Mouse (Mus musculus) lung, adult 2 months (tissue): ENCODE data around the gene Mrps31. TPM values are rescaled to one million over a fixed set of nuclear protein-coding genes. Genes with fewer than 3 reads are reported as not detected.
A peak's percentile ranks its signal among the peaks of the same experiment; 100 is the strongest.

Experiments
- DNase-seq: peaks from one replicate; pipeline ENCODE4 v3.0.0; 2022
- H3K4me1 ChIP-seq: fragments of 200-500 bp; 2 replicates; pipeline ENCODE4 v1.6.1; 2011; ENCODE audit warnings: low read length; ENCODE audit not compliant: control insufficient read depth, insufficient read depth
- H3K4me3 ChIP-seq: fragments of 200-500 bp; replicated peaks from 2 replicates; pipeline ENCODE3; 2011; ENCODE audit warnings: low read depth, mild to moderate bottlenecking, control low read depth, low read length; ENCODE audit errors: extremely low read depth
- CTCF ChIP-seq: fragments of 200-500 bp; IDR thresholded peaks from 2 replicates; pipeline ENCODE4 v1.5.1; 2011; ENCODE audit warnings: mild to moderate bottlenecking, low read length, control low read depth; ENCODE audit not compliant: insufficient read depth
- POLR2A ChIP-seq: fragments of 200-500 bp; IDR thresholded peaks from 2 replicates; pipeline ENCODE4 v1.6.1; 2011; ENCODE audit warnings: low read depth, mild to moderate bottlenecking, control low read depth, low read length, borderline replicate concordance; ENCODE audit errors: extremely low read depth
- WGBS: fragments of 180-500 bp; shearing (Covaris S2); methylation state at CpG from one replicate; pipeline ENCODE4 v1.1.7; 2018; 5-methylcytosine and 5-hydroxymethylcytosine counted together
- polyA plus RNA-seq: library from polyadenylated mRNA; depleted of rRNA; stranded (reverse); fragments of >200 nt; gene quantifications from 2 replicates; pipeline ENCODE4 v1.2.3, GENCODE M21; 2012; rRNA removed

Mrps31 gene
- 2.6 and 3.7 TPM in 2 replicates for polyA plus RNA-seq

DNA sequence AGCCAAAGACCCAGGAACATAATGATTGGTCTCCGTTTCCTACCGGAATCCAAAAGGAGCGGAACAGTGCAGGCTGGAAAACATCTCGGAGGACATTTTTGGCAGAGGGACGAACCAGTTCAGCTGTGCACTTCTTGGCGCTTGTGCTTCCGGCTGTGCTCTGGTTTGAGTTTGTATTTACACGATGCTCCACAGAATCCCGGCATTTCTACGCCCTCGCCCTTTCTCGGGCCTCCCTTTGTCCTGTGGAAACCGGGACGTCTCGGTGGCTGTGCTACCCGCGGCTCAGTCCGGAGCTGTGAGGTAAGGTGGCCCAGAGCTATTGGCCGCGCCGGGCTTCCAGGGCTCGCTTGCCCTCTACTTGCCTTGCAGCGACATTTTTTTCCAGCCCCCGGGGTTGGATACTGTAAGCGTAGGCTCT, at the start of gene Mrps31:
Gene Mrps31 (plus strand): TSS at position 80 of the 421 bp plus-strand sequence.
- Histone ChIP-seq H3K4me3 (peak within 1 kb of the TSS; percentile 97), H3K4me1 (0 out of 2 replicates have a peak, but pooled peaks cover 2% of the 10 kb centered on the region)
- TF ChIP-seq POLR2A: peak; percentile 84; the same call in 1 of the 2 replicates
- 0 out of 2 replicates have a peak, but pooled peaks have one; percentile 1 for TF ChIP-seq CTCF
- WGBS: under 1% methylated on average over 25 of the region's 25 CpGs
- peak; percentile 76 for DNase-seq

- no peak for TF ChIP-seq CTCF
- no peak for TF ChIP-seq POLR2A
- no peaks in the 10 kb centered on the region for H3K4me1 ChIP-seq
- DNase-seq: no peak
- no peak overlapping the region for H3K4me3 ChIP-seq
- WGBS: 90% methylated on average over 5 of the region's 5 CpGs
Observed at GRCm38 (mm10) chr8:22376311-22376710, 34.9 kb upstream of the Mrps31 start.

GRCm38 (mm10) chr8:22376903-22377302, 34.3 kb upstream of the Mrps31 start:
- WGBS: 39% methylated on average over 5 of the region's 5 CpGs
- peak; percentile 41 for DNase-seq
- H3K4me1 ChIP-seq: no peaks in the 10 kb centered on the region
- no peak overlapping the region for H3K4me3 ChIP-seq
- TF ChIP-seq POLR2A: no peak
- TF ChIP-seq CTCF: peak; percentile 71

- H3K4me3 ChIP-seq: no peak overlapping the region
- WGBS: 91% methylated on average over 11 of the region's 11 CpGs
- no peaks in the 10 kb centered on the region for H3K4me1 ChIP-seq
- TF ChIP-seq POLR2A: no peak
- no peak for TF ChIP-seq CTCF
- DNase-seq: no peak
Observed at GRCm38 (mm10) chr8:22380934-22381333, 30.2 kb upstream of the Mrps31 start.

- no peaks in the 10 kb centered on the region for H3K4me1 ChIP-seq
- TF ChIP-seq CTCF (no peak), POLR2A (no peak)
- DNase-seq: no peak
- 84% methylated on average over 19 of the region's 19 CpGs for WGBS
- H3K4me3 ChIP-seq: no peak overlapping the region
Observed at GRCm38 (mm10) chr8:22382824-22383595, 28.2 kb upstream of the Mrps31 start.

DNA sequence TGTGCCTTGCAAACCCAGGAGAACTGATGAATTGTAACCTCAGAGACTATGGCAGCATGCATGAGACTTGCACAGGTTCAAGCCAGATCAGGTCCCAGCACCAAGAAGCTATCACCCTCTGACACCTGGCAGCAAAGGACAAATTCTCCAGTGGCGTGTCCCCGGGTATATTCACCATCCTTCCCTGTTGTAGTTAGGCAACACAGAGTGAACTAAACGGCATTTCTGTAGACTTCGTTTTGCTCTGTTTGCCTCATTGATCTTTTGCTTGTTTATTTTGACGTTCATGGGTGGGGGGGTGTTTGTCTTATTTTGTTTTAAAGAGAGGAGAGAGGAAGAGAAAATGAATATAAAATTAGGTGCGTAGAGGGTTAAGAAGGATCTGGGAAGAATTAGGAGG, 26.0 kb upstream of the Mrps31 start:
- TF ChIP-seq CTCF (no peak), POLR2A (no peak)
- Histone ChIP-seq H3K4me3 (no peak overlapping the region), H3K4me1 (no peaks in the 10 kb centered on the region)
- 87% methylated on average over 6 of the region's 6 CpGs for WGBS
- DNase-seq: no peak

GRCm38 (mm10) chr8:22389874-22390273, 21.3 kb upstream of the Mrps31 start:
- DNase-seq: no peak
- Histone ChIP-seq H3K4me3 (no peak overlapping the region), H3K4me1 (no peaks in the 10 kb centered on the region)
- TF ChIP-seq CTCF (no peak), POLR2A (no peak)
- 77% methylated on average over 10 of the region's 10 CpGs for WGBS

DNA sequence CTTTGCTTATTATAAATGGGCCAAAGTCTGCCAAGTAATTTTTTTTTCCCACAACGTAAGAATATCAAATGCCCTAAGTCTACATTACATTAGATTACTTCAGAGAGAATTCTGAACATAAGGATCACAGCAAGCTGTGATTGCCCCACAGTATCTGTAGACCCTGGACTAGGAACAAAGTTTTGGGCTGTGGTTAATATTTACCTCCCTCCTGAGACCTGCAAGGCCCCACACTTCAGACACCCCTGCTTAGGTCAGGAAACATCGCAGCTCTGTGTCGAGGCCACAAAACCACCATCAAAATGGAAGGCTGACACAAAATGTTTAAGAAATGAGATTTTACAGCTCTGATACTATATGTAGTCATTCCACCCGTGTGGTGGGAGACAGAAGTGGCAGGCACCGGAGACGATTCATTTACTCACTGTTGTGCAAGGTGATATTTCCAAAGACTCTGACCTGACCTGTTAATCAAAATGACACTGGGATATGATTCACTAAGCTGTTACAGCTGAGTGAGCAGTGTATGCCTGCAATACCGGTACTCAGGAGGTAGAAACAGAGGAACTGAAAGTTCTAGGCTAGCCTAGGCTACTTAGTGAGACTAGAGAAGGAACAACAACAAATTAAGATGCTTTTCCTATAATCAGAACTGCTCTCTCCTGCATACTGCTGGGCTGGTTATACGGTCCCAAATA, 20.2 kb upstream of the Mrps31 start:
- 86% methylated on average over 8 of the region's 8 CpGs for WGBS
- DNase-seq: no peak
- Histone ChIP-seq H3K4me1 (no peaks in the 10 kb centered on the region), H3K4me3 (no peak overlapping the region)
- no peak for TF ChIP-seq CTCF
- TF ChIP-seq POLR2A: no peak

DNA sequence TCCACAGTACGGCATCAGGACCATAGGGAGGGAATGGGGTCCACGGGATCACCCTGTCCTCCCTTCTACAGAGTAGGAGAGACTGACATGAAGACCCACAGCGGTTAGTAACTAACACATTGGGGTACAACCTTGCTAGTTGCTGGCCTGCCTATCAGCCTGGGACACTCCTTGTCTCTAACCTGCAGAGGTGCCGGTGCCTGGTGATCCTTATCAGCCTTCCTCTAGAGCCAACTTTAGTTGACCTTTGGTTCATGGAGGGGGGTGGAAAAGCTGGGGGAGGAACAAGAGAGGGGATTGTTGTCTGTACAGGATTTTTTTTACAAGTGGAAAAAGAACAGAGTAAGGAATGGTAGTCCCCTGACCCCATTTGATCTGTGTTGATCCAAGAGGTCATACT, 16.7 kb upstream of the Mrps31 start:
- peaks cover 2% of the 10 kb centered on the region; the same call in 1 of the 2 replicates for H3K4me1 ChIP-seq
- no peak overlapping the region for H3K4me3 ChIP-seq
- 78% methylated on average over 4 of the region's 4 CpGs for WGBS
- no peak for DNase-seq
- TF ChIP-seq POLR2A (no peak), CTCF (no peak)
